Mouse (Mus musculus) testis, adult 2 months (tissue): Measurements from ENCODE around the gene Sowahd.

Experiments used
- CTCF ChIP-seq: fragments of 200-500 bp; IDR thresholded peaks from 2 replicates; pipeline ENCODE4 v1.5.1; 2012; ENCODE audit warnings: low read depth, mild to moderate bottlenecking, inconsistent platforms, low read length, moderate library complexity; ENCODE audit not compliant: control insufficient read depth, insufficient read depth, insufficient replicate concordance
- POLR2A ChIP-seq: fragments of 200-500 bp; IDR thresholded peaks from 2 replicates; pipeline ENCODE4 v1.6.1; 2012; ENCODE audit warnings: low read depth, mild to moderate bottlenecking, inconsistent platforms, low read length, moderate library complexity; ENCODE audit not compliant: control insufficient read depth

GRCm38 (mm10) chrX:37028378-37028777, 20.3 kb upstream of the Sowahd start:
- TF ChIP-seq CTCF (no peak), POLR2A (no peak)
